Mouse (Mus musculus): Measurements from ENCODE around the gene Rtkn. TPM values are rescaled to one million over a fixed set of nuclear protein-coding genes. Genes with fewer than 3 reads are reported as not detected.
A peak's percentile ranks its signal among the peaks of the same experiment; 100 is the strongest.

Gene Rtkn
- polyA plus RNA-seq, 1 experiment from 2014 or later: 11.6 TPM

- H3K9me3 ChIP-seq (ENCODE audit: control insufficient read depth, low read length): no peaks in the 10 kb centered on the region
- H3K27me3 ChIP-seq (ENCODE audit: control insufficient read depth, insufficient read depth, low read length): no peaks in the 10 kb centered on the region
- ATAC-seq (ENCODE audit: insufficient number of reproducible peaks, insufficient read depth, low FRiP score, low read depth): no peak
- H3K36me3 ChIP-seq (ENCODE audit: control insufficient read depth, insufficient read depth, low read length): peaks cover 32% of the 10 kb centered on the region
- H3K4me3 ChIP-seq (ENCODE audit: control insufficient read depth in 1 of 2, insufficient read depth in 1 of 2, low read depth in 1 of 2, low read length in 2 of 2): no peak overlapping the region
- 93% methylated on average over 13 of the region's 13 CpGs for WGBS
- no peak overlapping the region for H3K4me2 ChIP-seq (ENCODE audit: low read length)
- peaks cover 15 to 32% of the 10 kb centered on the region in 2 experiments for H3K4me1 ChIP-seq (ENCODE audit: control insufficient read depth in 2 of 2, insufficient read depth in 2 of 2, low read length in 2 of 2)
- H3K27ac ChIP-seq (replicated peaks in 1 of 2; ENCODE audit: control insufficient read depth in 1 of 2, insufficient read depth in 1 of 2, low read depth in 2 of 2, low read length in 2 of 2): no peak overlapping the region
- H3K9ac ChIP-seq (ENCODE audit: low read length): no peak overlapping the region
Measured at GRCm38 (mm10) chr6:83117616-83118015, 17.6 kb upstream of the Rtkn start.

- Histone ChIP-seq H3K9ac (ENCODE audit: low read length) (no peak overlapping the region), H3K4me1 (ENCODE audit: control insufficient read depth in 2 of 2, insufficient read depth in 2 of 2, low read length in 2 of 2) (peaks cover 15 to 35% of the 10 kb centered on the region in 2 experiments), H3K4me3 (ENCODE audit: control insufficient read depth in 1 of 2, insufficient read depth in 1 of 2, low read depth in 1 of 2, low read length in 2 of 2) (no peak overlapping the region), H3K27me3 (ENCODE audit: control insufficient read depth, insufficient read depth, low read length) (no peaks in the 10 kb centered on the region), H3K36me3 (ENCODE audit: control insufficient read depth, insufficient read depth, low read length) (peaks cover 36% of the 10 kb centered on the region), H3K9me3 (ENCODE audit: control insufficient read depth, low read length) (no peaks in the 10 kb centered on the region), H3K27ac (replicated peaks in 1 of 2; ENCODE audit: control insufficient read depth in 1 of 2, insufficient read depth in 1 of 2, low read depth in 2 of 2, low read length in 2 of 2) (no peak overlapping the region), H3K4me2 (ENCODE audit: low read length) (no peak overlapping the region)
- ATAC-seq (ENCODE audit: insufficient number of reproducible peaks, insufficient read depth, low FRiP score, low read depth): no peak
- 82% methylated on average over 11 of the region's 11 CpGs for WGBS
Measured at GRCm38 (mm10) chr6:83118369-83118768, 16.9 kb upstream of the Rtkn start.

GRCm38 (mm10) chr6:83118825-83119733, 16.2 kb upstream of the Rtkn start:
- Histone ChIP-seq H3K36me3 (ENCODE audit: control insufficient read depth, insufficient read depth, low read length) (peaks cover 38% of the 10 kb centered on the region), H3K4me1 (ENCODE audit: control insufficient read depth in 2 of 2, insufficient read depth in 2 of 2, low read length in 2 of 2) (peaks cover 15 to 38% of the 10 kb centered on the region in 2 experiments), H3K9me3 (ENCODE audit: control insufficient read depth, low read length) (no peaks in the 10 kb centered on the region), H3K4me3 (ENCODE audit: control insufficient read depth in 1 of 2, insufficient read depth in 1 of 2, low read depth in 1 of 2, low read length in 2 of 2) (no peak overlapping the region), H3K27me3 (ENCODE audit: control insufficient read depth, insufficient read depth, low read length) (no peaks in the 10 kb centered on the region), H3K4me2 (ENCODE audit: low read length) (no peak overlapping the region), H3K27ac (replicated peaks in 1 of 2; ENCODE audit: control insufficient read depth in 1 of 2, insufficient read depth in 1 of 2, low read depth in 2 of 2, low read length in 2 of 2) (no peak overlapping the region), H3K9ac (ENCODE audit: low read length) (no peak overlapping the region)
- 72% methylated on average over 14 of the region's 14 CpGs for WGBS
- no peak for ATAC-seq (ENCODE audit: insufficient number of reproducible peaks, insufficient read depth, low FRiP score, low read depth)

GRCm38 (mm10) chr6:83119734-83120051, 15.6 kb upstream of the Rtkn start:
- H3K9me3 ChIP-seq (ENCODE audit: control insufficient read depth, low read length): no peaks in the 10 kb centered on the region
- no peaks in the 10 kb centered on the region for H3K27me3 ChIP-seq (ENCODE audit: control insufficient read depth, insufficient read depth, low read length)
- H3K4me3 ChIP-seq (ENCODE audit: control insufficient read depth in 1 of 2, insufficient read depth in 1 of 2, low read depth in 1 of 2, low read length in 2 of 2): no peak overlapping the region
- no peak for ATAC-seq (ENCODE audit: insufficient number of reproducible peaks, insufficient read depth, low FRiP score, low read depth)
- H3K4me2 ChIP-seq (ENCODE audit: low read length): no peak overlapping the region
- H3K27ac ChIP-seq (replicated peaks in 1 of 2; ENCODE audit: control insufficient read depth in 1 of 2, insufficient read depth in 1 of 2, low read depth in 2 of 2, low read length in 2 of 2): no peak overlapping the region
- peaks cover 38% of the 10 kb centered on the region for H3K36me3 ChIP-seq (ENCODE audit: control insufficient read depth, insufficient read depth, low read length)
- WGBS: 79% methylated on average over 7 of the region's 7 CpGs
- peaks cover 20 to 39% of the 10 kb centered on the region in 2 experiments for H3K4me1 ChIP-seq (ENCODE audit: control insufficient read depth in 2 of 2, insufficient read depth in 2 of 2, low read length in 2 of 2)
- peak overlapping the region; percentile 79 for H3K9ac ChIP-seq (ENCODE audit: low read length)

- Histone ChIP-seq H3K9me3 (ENCODE audit: control insufficient read depth, low read length) (no peaks in the 10 kb centered on the region), H3K4me3 (ENCODE audit: control insufficient read depth in 1 of 2, insufficient read depth in 1 of 2, low read depth in 1 of 2, low read length in 2 of 2) (peak within 1 kb of the TSS; percentile 74 to 79), H3K4me2 (ENCODE audit: low read length) (peak within 1 kb of the TSS; percentile 99), H3K9ac (ENCODE audit: low read length) (peak within 1 kb of the TSS; percentile 90), H3K27me3 (ENCODE audit: control insufficient read depth, insufficient read depth, low read length) (no peaks in the 10 kb centered on the region), H3K36me3 (ENCODE audit: control insufficient read depth, insufficient read depth, low read length) (peaks cover 38% of the 10 kb centered on the region), H3K4me1 (ENCODE audit: control insufficient read depth in 2 of 2, insufficient read depth in 2 of 2, low read length in 2 of 2) (peaks cover 24 to 38% of the 10 kb centered on the region in 2 experiments), H3K27ac (replicated peaks in 1 of 2; ENCODE audit: control insufficient read depth in 1 of 2, insufficient read depth in 1 of 2, low read depth in 2 of 2, low read length in 2 of 2) (peak within 1 kb of the TSS; percentile 88 to 89)
- under 1% methylated on average over 38 of the region's 38 CpGs for WGBS
- ATAC-seq (ENCODE audit: insufficient number of reproducible peaks, insufficient read depth, low FRiP score, low read depth): peak; percentile 94
Measured at GRCm38 (mm10) chr6:83120930-83121862, 14.1 kb upstream of the Rtkn start, which contains the start of gene Wbp1. Wbp1 (minus strand) TSS chr6:83121559.

- ATAC-seq (ENCODE audit: insufficient number of reproducible peaks, insufficient read depth, low FRiP score, low read depth): peak; percentile 6; the same call in 1 of the 2 replicates
- 2% methylated on average over 49 of the region's 52 CpGs for WGBS
- H3K27me3 ChIP-seq (ENCODE audit: control insufficient read depth, insufficient read depth, low read length): no peaks in the 10 kb centered on the region
Measured at GRCm38 (mm10) chr6:83121863-83122710, 13.2 kb upstream of the Rtkn start.

GRCm38 (mm10) chr6:83122961-83123360, 12.3 kb upstream of the Rtkn start:
- no peak overlapping the region for H3K4me2 ChIP-seq (ENCODE audit: low read length)

More at GRCm38 (mm10) chr6:83121863-83122710, 13.2 kb upstream of the Rtkn start:
- Histone ChIP-seq H3K4me2 (ENCODE audit: low read length) (peak overlapping the region; percentile 99), H3K36me3 (ENCODE audit: control insufficient read depth, insufficient read depth, low read length) (peaks cover 32% of the 10 kb centered on the region), H3K27ac (replicated peaks in 1 of 2; ENCODE audit: control insufficient read depth in 1 of 2, insufficient read depth in 1 of 2, low read depth in 2 of 2, low read length in 2 of 2) (peak overlapping the region; percentile 88 to 89), H3K9ac (ENCODE audit: low read length) (peak overlapping the region; percentile 90), H3K4me3 (ENCODE audit: control insufficient read depth in 1 of 2, insufficient read depth in 1 of 2, low read depth in 1 of 2, low read length in 2 of 2) (peak overlapping the region; percentile 74 to 79), H3K4me1 (ENCODE audit: control insufficient read depth in 2 of 2, insufficient read depth in 2 of 2, low read length in 2 of 2) (peaks cover 24 to 33% of the 10 kb centered on the region in 2 experiments), H3K9me3 (ENCODE audit: control insufficient read depth, low read length) (no peaks in the 10 kb centered on the region)

More at GRCm38 (mm10) chr6:83122961-83123360, 12.3 kb upstream of the Rtkn start:
- H3K36me3 ChIP-seq (ENCODE audit: control insufficient read depth, insufficient read depth, low read length): peaks cover 23% of the 10 kb centered on the region
- WGBS: 83% methylated on average over 5 of the region's 5 CpGs
- no peaks in the 10 kb centered on the region for H3K9me3 ChIP-seq (ENCODE audit: control insufficient read depth, low read length)
- no peak overlapping the region for H3K9ac ChIP-seq (ENCODE audit: low read length)
- H3K4me3 ChIP-seq (ENCODE audit: control insufficient read depth in 1 of 2, insufficient read depth in 1 of 2, low read depth in 1 of 2, low read length in 2 of 2): no peak overlapping the region
- H3K27ac ChIP-seq (replicated peaks in 1 of 2; ENCODE audit: control insufficient read depth in 1 of 2, insufficient read depth in 1 of 2, low read depth in 2 of 2, low read length in 2 of 2): no peak overlapping the region
- ATAC-seq (ENCODE audit: insufficient number of reproducible peaks, insufficient read depth, low FRiP score, low read depth): no peak
- H3K4me1 ChIP-seq (ENCODE audit: control insufficient read depth in 2 of 2, insufficient read depth in 2 of 2, low read length in 2 of 2): peaks cover 24 to 33% of the 10 kb centered on the region in 2 experiments
- H3K27me3 ChIP-seq (ENCODE audit: control insufficient read depth, insufficient read depth, low read length): no peaks in the 10 kb centered on the region
